Mouse (Mus musculus): ENCODE data around the gene Map7.

The Map7 gene

DNA sequence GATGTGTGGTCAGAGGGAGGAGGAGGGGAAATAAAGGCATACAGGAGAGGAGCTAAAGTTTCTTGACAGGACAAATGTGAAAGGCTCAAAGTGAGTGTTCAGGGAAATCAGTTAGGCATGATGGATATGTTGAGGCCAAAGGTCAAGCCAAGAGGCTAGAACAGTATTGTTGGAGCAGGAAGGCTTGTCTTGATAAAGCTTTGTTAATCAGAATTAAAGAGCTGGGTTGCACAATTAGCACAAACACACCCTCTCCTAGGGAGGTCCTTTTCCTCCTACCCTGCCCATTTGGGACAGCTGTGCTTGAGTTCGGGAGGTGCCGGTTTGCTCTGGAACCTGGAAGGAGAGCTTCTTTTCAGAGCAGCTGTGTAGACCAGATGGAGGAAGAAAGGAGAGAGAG is 5.2 kb downstream of the Map7 start:
- DNase-seq: no peak

DNA sequence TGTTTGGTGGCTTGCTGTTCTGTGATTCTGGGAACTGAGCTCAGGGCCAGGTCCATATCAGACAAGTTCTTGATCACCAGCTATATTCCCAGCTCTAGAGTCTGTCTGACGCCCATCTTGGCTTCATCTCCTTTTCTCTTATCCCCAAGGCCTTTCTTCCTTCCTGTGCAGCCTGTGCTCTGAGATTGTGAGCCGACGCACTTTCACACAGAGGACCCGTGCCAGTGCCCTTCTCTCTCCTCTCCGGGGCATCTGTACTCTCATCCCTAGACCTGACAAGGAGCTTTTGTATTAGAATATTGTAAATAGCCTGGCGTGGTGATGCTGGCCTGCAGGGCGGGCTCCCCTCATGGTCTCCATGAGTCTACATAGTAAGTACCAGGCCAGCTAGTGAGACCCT is 7.1 kb downstream of the Map7 start:
- DNase-seq: no peak

DNA sequence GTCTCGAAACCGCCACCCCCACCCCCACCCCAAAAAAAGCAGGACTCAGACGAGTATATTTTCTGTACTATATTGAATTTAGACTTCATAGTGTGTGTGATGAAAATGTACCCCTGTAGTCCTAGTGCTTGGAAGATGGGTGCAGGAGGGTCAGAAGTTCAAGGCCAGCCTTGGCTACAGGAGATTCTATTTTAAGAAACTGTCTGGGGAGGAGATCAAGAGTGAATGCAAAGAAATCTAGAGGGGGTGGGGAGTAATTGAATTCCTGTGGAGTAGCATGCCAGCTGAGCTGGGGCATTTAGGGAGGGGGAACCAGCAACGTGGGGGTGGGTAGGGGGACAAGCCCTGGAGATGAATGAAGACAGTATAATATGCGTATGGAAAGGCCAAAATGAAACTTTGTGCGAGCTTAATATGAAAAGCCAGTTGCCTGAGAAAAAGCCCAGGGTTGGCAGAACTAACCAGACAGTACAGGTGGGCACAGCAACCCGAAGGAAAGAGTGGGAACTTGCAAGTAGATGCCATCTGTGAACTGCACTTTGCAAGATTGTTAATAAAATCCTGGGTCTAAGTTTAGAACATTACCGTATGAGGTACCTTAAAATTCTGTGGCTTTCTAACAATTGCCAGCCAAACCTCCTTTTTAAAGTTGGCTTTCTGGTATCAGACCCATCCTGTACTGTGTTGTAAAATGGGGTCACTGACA is 8.9 kb downstream of the Map7 start:
- no peak for DNase-seq

DNA sequence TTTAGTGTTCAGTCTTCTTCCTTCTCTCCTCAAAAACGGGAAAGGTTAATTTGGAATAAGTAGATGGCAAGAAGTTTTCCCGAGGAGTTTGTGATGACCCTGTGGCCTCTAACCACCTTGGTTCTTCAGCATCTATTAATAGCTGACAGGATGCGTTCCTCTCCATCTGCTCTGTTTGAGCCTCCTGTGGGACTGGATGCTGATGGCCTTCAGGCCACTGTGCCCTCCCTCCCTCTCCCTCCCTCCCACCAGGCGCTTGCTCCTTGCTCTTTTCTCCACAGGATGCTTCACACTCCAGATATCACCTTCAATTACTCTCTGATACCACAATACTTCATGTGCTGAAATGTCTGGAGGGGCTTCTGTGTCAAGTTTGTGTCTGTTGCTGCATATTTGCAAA is 10.5 kb downstream of the Map7 start:
- no peak for DNase-seq

DNA sequence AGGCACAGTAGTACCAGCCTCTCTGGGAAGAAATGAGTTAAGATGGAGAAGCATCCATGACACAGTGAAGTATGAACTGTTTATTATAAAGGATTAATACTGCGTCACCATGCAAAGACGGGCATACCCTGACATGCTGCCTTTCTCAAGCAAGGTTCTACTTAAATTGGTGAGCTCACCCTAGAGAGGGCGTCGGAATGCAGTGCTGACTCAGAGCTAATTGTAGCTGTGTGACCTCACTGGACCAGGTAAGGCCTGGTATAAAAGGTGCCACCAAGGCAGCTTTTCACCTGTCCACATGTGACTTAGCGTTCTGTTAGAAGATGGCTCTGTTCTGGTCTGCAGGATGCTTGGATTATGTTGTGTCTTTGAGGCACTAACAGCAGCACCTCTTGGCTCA is 11.0 kb downstream of the Map7 start:
- no peak for DNase-seq

DNA sequence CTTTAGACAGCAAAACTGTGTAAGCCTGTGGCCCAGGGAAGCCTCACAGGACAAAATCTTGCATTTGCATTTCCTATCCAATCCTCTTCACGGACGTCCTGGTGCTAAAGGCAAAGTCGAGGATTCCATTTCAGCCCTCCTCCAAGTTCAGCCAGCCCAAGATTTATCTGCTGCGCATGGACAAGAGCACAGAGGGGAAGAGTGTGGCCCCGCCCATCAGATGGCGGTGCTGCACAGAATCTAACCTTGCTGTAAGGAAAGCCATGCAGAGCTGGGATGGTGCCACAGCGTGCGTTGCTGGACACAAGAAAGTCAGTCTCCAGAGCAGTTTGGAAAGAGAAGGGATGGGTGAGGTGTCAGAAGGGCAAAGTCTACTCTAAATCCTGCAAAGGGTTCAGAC is 12.6 kb downstream of the Map7 start:
- DNase-seq: peak; percentile 68

DNA sequence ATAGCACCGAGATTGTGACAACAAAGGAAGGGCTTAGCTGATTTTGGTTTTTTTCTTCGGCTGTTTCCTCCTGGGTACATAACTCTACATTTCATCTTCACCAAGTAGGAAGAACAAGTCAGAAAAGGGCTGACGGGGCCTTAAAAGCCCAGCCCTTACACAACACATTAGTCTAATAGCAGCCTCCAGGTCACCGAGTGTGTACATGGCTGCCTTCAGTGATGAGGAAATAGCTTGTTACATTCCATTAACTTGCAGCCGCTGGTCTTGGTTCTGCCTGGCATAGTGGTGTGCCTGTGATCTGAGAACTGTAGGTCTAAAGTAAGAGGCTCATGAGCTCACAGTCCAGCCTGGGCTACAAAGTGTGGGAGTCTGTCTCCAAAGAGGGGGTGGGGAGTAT is 16.5 kb downstream of the Map7 start:
- no peak for DNase-seq

DNA sequence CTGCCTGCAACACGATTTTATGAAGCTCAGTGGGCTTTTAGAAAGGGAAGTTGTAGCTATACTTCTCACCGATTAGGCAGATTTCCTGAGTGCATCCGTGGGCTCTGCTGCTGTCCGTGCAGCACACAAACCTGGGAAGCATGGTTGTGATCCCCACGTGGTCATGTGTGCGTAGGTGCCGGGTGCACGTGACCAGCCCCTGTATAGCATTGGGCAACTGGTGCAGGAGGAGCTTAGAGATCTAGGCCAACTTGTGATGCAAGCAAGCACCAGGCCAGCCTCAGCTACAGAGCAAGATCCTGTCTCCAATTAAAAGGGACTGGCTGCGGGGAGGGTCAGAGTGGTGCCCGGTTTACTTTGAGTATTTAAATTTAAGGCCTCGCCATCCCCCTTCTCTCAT is 18.5 kb downstream of the Map7 start:
- DNase-seq: no peak

DNA sequence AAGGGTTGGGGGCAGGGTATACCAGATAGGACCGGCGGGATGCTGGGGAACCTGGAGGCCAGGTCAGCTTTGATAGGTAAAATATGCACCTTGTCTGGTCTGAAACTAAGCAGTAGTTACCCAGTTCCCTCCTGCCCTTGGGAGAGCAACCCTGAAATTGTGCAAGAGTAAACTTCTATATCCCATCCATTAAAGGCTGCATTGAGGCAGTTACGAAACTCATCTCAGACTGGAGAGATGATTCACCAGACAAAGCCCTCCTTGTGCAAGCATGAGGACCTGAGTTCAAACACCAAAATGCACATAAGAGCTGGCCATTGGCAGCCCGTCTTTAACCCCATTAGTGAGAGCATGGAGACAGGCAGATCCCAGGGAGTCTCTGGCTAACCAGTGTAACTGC is 19.2 kb downstream of the Map7 start:
- no peak for DNase-seq

DNA sequence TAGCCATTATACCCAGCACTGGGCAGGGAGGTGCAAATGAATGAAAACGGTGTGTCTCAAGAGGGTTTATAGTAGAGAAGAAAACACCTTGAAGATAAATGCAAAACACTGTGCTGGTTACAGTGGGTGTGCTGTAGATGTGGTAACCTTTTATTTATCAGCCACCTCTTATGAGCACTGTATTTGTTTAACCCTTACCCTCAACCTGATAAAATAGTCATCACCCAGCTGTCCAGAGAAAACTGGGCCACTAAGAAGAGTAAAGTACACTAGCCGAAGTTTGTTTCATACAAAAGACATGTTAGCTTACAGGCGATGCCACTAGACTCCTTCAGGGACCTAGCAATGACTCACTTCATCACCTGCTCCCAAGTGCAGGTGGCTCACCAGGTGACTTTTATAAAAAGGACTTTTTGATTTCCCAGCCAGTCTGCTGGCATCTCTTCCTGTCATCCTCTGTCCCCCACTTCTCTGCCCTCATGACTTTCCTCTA is 21.0 kb downstream of the Map7 start:
- DNase-seq: no peak

DNA sequence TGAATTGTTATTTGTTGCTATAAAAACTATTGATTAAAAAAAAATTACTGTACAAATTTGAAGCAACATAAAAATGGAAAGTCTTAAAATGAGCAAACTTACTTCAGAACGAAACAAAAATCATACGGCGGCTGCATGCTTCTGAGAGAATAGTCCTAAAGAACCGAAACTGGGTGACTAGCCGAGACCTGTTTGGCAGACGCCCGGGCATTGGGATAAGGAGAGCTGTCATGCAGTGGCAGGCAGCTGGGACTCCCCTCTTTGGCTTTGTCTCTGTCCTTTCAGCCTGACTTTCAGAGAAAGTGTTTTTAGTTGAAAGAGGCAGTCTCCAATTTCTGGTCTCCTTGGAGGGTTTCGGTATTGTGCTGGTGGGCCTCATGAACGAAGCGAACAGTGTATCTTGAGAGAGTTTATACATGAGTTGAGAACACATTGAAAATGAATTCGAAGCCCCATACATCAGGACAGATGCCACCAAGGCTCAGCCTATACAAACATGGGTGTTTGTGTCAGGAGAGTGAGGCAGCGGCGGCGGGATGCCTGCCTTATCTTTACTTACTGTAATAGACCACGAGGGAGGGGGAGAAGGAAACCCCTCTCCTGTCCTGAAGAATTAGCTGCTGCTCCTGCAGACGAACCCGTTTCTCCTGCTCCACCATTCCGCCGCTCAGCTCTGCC is 21.8 kb downstream of the Map7 start:
- DNase-seq: no peak

DNA sequence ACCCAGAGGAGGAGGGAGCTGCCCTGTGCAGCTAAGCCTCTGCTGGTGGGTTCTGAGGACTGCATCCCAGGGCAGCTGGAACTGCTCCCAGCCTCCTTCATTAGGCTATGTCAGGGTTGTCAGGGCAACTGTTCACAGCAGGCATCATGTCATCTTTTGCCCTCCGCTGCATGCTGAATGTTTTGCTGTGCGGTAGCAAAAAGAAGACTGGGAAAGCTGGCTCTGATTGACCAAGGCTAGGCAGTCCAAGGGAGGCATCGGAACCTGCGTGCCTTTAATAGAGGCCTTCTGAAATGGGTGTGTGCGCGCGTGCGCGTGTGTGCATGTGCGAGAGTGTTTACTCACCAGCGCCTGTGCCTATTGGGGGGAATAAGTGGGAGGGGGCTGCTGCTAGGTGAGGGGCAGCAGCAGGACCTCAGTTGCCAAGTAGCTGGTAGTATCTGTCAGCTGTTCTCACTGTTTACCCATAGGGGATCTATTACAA is 22.4 kb downstream of the Map7 start:
- DNase-seq: peak; percentile 89

DNA sequence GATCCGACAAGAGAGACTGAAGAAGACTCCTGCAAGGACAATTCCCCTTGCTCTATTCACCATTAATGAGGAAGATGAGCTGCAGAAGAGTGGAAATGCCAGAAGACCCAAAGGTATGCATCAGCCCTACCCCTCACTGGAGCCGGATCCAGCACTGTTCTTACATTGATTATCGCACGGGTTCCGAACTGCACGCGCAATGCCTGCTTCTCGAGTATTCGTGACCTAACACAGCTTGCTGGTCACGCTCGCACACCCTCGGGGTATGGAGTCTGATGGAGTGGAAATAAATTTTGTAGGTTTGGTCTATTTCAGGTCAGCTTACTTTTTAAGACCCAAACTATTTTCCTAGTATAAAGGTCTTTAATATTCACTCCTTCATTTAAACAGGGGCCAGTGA is 22.9 kb downstream of the Map7 start:
- DNase-seq: peak; percentile 70

DNA sequence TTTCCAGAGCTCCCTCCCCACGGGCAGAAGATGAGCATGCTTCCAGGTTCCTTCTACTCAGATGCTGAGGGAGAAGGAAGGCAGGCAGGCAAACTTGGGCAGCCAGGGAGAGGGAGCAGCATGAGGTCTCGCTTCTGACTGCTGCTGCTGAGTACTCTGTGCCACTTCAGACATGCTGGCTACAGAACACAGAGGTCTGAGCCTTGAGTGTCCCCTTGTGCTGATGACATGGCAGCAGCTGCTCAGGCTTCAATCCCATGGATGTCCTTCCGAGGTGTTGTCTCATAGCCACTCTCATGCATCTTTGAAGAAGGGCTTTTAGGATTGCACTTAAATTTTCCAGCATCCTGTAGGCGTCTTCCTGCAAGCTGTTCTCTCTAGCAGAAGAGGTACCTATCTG is 23.5 kb downstream of the Map7 start:
- no peak for DNase-seq

DNA sequence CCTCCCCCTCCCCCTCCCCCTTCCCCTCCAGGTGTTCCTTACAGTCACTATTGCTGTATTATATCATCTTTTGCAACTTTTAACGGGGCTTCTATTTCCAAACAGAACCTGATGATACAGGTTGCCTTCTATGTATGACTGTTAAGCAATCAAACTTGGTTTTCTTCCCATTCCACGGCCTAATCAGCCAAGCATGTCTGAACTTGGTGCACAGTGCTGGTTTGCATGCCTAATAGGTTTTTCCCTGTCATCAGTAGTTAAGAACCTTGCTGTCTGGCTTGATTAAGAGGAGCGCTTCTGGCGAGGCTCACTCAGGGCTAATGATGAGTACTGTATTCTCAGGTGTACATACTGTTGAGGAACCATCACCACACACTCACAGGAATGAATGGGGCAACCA is 25.5 kb downstream of the Map7 start:
- peak; percentile 87 for DNase-seq

DNA sequence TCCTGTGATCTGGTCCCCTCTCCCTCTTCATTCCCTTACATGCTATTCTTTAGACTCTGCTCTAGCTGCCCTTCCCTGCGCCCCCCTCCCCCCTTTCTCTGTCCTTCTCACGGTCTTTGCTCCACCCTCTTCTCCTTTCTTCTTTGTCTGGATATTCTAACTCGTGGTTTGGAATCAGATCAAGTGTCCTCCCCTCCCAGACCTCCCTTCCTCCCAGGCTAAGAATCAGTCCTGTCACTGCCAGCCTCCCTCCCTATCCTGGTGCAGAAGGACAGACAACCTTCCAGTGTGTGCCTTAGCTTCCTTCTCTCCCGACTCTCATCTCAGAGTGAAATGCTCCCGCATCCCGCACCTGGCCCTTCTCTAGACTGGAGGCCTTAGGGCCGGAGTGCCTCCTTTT is 27.8 kb downstream of the Map7 start:
- peak; percentile 55 for DNase-seq

DNA sequence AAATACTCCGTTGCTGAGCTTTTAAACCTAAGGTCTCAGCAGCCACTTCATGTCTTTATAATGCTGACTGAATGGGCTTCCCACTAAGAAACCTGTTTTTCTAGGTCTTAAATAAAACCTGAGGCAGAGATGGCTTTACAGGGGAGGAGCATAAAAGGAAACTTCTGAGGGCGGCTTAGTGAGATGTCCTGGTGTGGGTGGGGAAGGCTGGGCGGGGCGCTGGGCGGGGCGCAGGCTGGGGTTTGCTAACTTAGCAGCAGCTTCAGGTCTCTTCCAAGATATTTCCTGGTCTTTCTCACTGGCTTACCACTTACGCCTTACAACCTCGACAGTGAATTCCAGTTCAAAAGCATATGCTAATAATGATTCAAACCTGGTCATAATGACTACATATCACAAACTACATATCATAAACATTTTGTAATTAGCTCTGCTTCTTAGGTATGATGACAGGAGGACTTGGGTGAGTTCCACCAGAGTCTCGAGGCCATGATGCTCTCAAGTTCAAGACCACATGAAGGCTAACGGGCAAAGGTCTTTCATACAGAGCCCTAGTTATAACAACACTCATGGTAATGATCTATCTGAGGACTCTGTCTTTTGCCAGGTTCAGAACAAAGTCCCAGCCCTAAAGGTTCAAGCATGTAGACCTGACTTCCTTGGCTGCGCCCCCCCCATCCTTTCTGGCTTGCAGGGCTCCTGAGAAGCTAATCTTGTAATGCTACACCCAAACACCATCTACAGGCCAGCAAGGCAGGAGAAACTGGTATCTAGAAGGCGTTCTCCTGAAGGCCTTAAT is 30.7 kb downstream of the Map7 start:
- DNase-seq: peak; percentile 95

DNA sequence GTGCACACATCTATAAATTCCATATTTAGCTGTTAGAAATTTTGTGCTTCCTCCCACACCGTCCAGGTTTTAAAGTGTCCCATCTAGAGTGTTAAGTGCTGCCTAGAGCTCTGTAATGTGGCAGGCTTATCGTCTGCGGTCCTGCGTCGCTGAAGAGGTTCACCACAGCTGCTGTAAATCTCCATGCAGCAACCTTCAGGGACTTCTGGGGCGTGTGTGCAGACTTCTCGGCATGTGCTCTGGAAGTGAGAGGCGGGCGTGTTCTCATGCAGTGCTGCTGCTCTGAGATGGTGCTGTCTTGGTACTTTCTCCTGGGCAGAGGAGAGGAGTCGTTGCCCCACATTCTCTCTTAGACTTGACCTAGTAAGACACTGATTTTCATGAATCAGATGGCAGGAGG is 32.9 kb downstream of the Map7 start:
- no peak for DNase-seq

DNA sequence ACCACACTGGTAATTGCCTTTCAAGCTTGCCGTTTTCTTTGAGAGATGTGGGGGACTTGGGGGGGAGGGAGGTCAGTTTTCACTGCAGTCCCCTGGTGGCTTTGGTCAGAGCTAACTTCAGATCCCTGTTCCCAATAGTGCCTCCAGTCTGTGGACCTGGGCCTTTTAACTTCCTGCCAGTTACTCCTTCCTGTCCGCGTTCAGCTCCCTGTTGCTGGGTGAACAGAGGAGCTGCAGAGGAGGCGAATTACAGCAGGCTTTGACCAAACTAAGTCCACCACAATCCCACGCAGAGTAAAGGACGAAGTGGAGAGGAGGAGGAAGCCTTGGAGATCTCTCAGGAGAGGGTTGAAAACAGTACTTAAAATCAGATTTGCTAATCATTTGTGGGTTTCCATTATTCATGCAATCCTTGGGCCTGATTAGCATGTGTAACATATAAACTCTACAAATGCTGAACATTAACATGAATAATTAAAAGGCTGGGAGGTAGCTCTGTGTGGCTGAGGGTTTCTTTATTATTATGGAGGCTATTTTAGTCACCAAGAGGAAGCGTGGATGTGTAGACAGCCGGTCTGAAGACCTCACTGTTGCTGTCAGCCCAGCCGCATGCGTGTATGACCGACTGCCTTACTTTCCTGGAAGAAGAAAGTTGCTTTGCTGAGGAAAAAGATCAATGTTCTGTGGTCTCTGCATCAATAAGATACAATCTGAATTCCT is 33.6 kb downstream of the Map7 start:
- DNase-seq: peak; percentile 51

DNA sequence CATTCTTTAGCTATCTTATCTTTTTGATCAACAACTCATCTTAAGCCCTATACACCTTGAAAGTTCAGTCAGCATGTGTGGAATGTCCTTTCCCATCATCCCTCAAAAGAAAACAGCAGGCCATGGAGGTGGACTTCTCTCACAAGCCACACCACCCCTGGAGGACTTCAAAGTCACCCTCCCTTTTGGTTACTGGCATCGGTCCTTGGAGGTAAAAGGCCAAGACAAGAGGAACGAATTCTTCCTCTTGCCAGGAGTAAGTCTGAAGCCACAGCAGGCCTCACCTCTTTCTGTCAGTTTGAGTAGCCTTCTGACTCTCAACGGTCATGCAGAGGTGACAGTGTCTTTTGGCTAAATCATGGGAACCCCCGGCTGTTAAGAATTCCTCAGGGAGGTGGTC is 36.1 kb downstream of the Map7 start:
- peak; percentile 82 for DNase-seq

DNA sequence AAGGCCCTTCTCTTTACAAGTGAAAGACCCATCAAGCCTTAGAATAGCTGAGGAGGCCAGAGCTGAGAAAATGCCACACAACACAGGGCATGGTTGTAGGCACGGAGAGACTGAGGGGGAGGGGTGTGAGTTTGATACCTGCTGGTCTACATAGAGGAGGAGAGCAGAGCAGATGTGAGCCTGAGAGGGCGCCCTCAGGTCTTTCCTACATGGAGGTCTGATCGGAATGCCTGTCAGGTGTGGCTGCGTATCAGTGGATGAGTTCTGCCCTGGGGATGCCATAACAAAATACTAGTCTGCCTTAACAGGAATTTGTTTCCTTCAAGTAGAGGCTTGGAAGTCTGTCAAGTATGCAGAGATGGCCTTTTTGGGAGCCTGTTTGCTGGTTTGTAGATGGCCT is 37.0 kb downstream of the Map7 start:
- no peak for DNase-seq

DNA sequence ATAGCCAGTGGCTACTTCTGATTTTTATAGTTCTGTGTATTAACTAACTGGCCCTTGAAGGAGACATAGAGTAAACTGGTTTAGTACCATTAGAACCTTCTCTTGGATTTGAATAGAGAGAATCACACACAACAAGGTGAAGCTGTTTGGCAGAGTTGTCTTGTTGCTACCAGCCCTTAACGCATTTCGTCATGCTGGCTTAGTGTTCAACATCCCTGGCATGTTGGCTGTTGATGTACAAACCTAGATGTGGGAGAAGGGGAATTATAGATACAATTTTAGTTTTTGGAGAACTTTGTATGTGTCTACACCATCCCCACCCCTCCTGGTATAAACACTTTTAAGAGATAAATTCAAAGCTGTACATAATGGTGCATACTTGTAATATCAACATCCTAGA is 37.5 kb downstream of the Map7 start:
- DNase-seq: no peak

DNA sequence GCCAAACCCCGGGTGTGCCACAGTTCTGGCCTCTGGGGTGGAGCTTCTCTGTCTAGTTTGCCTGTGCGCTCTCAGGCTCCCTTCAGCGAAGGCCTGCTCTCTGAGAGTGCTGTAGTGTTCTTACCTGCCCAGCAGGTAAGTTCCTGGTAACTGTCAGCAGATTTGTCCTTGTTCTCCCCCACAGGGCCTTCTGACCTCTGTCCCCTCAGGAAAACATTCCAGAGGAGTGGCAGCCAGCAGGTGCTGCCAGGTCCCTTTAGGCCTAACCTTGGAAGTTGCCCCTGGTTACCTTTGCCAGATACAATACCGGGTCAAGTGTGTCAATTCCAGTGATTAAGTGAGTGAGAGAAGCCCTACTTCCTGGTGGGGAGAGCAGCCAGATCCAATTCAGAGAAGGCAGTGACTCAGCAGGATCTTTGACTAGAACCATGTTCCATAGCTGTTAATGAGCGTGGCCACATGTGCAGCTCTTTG is 38.6 kb downstream of the Map7 start:
- DNase-seq: peak; percentile 77
